Mouse (Mus musculus) layer of hippocampus, postnatal 10 days (tissue): ENCODE measurements around the gene Gm10762. TPM values are rescaled to one million over a fixed set of nuclear protein-coding genes. Genes with fewer than 3 reads are reported as not detected.
"Not testable (repeated sequence)": the region's sequence is repeated elsewhere in the genome, so short reads cannot be mapped to it uniquely, and the experiment has no call there.

Source experiments
- DNase-seq, 2 experiments: peaks; one replicate each; pipeline ENCODE4 v3.0.0; 2021; ENCODE audit warnings: low spot score in 2 of 2
- long read RNA-seq: library from polyadenylated mRNA; stranded (forward); transcript quantifications from one replicate; pipeline ENCODE4 v2.0.0, GENCODE M21; 2023
- total RNA-seq, 2 experiments: library from RNA; stranded (reverse); gene quantifications; 2 replicates each; pipeline ENCODE4 v1.2.3; 2021

The Gm10762 gene
- total RNA-seq, result 10 to 100 TPM; 10.8 to 11.6 TPM
- long read RNA-seq, transcript Gm10762-201 (1 exons, 1,133 nt), result major isoform, 20 of 20 reads
- long read RNA-seq, partial matches to known transcripts, result 0 of 20 reads
- long read RNA-seq, other reads (novel, unspliced or antisense), result 0 of 20 reads

GRCm38 (mm10) chr2:128967661-128968441, at the start of gene Gm10762:
Gm10762 (minus strand) TSS chr2:128967725.
- DNase-seq, result peak; percentile 72 to 77

DNA sequence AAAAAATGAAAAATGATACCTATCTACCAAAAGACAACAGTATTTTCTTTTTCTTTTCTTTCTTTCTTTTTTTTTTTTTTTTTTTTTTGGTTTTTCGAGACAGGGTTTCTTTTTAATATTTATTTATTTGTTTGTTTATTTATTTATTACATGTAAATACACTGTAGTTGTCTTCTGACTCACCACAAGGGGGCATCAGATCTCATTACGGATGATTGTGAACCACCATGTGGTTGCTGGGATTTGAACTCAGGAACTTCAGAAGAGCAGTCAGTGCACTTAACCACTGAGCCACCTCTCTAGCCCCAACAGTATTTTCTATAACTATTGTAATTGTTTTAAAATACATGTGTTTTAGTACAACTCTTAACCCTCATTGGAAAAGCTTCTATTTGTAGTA, 41.3 kb upstream of the Gm10762 start:
- not testable (repeated sequence) for DNase-seq

GRCm38 (mm10) chr2:129006194-129006749, 38.7 kb upstream of the Gm10762 start:
- no peak for DNase-seq

GRCm38 (mm10) chr2:129004872-129005271, 37.3 kb upstream of the Gm10762 start:
- no peak for DNase-seq

DNA sequence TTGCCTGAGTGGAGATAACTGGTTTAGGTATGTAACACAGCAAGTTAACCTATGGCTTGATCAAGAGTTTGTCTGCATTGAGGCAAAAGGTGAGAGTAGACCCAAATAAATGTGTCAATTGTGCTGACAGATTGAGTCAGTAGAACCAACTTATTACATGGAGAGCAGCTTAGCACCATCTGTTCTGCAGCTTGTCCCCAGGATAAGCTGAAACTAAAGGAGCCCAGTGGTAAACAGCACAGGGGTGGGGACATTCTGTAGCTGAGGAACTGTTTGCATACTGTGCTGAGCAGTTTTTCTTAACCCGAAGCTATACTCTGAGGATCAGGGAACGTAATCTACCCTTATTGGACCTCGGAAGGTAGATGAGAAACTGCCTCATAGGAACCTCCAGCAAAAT, 17.2 kb upstream of the Gm10762 start:
- no peak for DNase-seq

DNA sequence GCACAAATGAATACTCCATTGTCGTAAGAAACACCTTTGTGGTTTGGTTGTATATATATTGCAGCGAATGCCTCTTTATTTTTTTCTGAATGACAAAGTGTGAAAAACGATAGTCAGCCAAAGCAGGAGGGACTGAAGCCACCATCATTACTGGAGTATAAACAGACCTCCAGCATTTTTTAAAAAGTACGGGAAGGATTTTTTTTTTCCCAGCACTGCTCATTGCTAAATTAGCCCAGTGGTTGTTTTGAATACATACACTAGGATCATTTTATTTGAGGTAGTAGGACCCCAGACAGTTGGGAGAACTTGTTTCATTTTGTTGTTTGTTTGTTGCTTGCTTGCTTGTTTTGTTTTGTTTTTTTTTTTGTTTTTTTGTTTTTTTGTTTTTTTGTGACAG, 8.0 kb upstream of the Gm10762 start:
- no peak for DNase-seq

DNA sequence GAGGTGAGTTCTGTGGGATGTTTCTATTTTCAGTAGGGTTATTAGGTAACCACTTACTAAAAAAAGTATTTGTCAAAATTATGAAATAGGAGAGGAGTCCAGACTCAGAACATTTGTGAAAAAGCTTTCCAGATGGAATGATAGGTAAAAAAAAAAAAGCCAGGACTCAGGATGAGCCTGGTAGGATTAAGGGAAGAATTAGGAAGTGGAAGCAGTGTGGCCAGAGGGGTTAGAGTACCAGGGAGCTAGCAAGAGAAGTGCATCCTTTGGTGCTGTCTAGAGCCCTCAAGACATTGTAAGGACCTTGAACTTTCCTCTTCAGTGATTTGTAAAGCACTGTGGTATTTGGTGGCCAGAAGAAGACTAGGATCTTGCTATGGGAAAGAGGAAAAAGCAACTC, 4.8 kb upstream of the Gm10762 start:
- no peak for DNase-seq

DNA sequence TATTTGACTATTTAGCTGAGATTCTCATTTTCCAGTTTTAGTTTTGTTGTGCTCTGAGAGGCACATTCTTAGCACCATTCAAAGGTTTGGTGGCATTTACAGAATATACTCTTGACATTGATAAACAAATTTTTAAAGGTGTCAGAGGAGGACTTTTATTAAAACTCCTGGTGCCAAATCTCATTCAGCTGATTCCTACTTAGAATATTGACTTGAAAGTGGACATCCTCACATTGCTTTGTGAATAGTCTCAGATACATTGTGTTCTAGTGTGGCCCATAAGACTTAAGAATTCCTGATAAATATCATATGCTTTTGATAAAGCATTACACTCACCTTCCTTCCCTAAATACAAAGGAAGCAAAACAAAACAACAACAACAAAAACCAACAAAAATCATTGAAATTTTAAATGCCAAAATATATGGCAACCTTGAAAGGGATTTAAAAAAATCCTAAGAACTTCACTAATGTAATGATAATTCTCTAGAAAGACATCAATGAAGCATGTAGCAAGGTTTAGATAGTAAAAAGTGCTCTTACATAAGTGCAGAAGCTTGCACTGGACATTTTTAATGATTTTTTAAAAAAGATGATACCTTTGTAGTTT, 1.1 kb upstream of the Gm10762 start:
- no peak for DNase-seq

- DNase-seq, result peak; percentile 100
Measured at GRCm38 (mm10) chr2:128966641-128967580, 614 bp downstream of the Gm10762 start, which contains the start of gene Zc3h6. Zc3h6 (plus strand) TSS chr2:128967402.

- DNase-seq, result no peak
Measured at GRCm38 (mm10) chr2:128966236-128966635, 1.3 kb downstream of the Gm10762 start.

DNA sequence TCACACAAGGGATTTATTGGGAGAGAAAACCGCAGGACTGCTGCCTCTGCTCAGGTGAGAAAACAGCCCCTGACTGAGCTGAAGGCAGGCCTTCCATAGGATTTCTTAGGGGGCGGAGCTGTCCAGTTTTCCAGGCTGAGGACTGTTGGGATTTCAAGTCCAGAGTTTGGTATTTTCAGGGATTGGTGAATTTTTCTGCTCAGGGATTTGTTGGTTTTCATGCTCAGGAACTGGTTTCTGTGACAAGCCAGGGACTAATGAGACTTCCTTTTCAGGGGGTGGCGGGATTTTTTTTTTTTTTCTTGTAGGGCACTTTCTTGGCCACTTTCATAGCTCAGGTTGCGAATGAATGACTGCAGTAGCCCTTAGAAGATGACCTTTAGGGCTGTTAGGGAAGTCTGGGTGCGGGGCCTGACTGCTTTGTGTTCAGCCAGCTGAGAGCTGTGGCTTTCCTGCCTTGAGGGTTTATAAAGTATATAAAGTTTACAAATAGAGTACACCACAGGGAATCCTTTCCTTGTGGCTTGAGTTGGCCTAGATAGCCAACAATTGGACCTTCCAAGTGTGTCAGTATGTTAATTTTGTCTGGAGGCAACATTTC, 1.9 kb downstream of the Gm10762 start:
- DNase-seq, result no peak

DNA sequence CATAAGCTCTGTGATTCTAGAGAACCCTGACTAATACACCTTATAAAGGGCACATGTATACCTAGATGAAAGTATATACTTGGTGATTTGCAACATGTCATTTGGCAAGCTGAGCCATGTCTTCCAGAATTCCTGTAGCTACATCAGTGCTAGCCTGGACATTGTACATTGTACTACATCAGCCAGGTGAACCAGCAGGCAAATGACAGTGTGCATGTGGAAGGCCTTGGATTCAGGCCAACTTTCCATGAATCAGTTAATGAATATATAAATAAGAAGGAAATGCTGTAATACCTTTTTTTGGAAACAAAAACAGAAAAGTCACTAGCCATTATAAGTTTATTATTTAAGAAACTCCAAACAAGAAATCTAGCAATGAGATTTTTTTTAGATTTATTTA, 13.3 kb downstream of the Gm10762 start:
- no peak for DNase-seq

GRCm38 (mm10) chr2:128947962-128948588, 19.4 kb downstream of the Gm10762 start:
- peak in 1 of 2 experiments; percentile 28 for DNase-seq

DNA sequence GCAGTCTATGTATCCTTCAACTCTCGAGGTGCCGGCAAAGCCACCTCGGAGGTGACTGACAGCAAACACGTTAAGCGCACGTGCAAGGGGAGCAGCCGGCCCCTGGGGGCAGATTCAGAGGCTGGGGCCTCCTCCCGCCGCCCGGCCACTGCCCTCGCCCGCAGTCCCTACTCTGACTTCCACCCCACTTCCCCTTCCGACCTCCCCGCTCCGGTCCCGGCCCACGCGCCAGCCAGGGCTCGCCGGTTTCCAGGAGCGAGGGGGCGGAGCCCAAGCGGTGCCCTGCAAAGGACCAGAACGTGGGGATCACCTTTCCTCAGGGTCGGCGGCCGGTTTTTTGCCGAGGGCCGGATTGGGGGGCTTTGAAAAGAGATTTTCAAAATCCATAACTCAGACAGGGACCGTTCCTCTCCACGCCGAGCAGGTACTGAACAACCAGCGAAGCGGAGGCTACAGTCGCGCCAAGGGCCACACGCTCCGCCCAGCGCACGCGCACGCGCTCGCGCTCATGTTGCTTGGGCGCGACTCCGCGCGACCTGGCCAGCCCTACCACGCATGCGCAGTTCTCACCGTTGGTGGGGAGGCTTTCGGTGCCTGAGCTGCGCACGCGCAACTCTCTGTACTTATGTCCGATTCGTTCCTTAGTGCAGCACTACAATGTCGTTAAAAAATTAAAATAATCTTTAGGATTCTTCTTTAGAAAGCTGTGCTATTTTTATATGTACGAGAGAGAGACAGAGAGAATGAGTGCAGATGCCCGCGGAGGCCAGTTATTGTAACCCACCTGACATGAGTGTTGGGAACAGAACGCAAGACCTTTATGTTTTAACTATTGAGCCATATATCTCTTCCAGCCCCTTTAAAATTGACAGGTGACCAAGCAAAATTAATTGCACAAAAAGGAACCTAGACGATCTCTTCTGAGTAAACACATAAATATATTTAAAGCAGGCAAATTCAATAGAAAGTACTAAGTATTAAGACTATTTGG, 23.7 kb downstream of the Gm10762 start, which contains the start of gene Zc3h8:
Gene Zc3h8, minus strand, starts transcription at position 540 of the 991 bp plus-strand sequence.
- DNase-seq, result peak; percentile 97 to 98

DNA sequence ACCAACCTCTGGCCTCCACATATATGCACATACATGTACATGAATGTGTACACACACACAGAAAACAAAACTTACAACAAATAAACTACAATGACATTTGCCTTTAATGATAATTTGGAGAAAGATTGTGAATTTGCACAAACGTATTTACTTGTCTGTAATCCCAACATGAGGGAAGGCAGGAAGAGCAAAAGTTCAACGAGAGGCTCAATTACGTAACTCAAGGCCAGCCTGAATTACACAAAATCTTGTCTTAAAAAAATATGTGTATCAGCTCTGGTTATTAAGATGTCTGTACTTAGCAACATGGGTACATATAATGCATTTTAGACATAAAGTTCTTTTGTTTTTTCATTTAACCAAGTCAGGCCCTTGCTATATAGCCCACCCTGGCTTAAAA, 31.3 kb downstream of the Gm10762 start:
- DNase-seq, result no peak

DNA sequence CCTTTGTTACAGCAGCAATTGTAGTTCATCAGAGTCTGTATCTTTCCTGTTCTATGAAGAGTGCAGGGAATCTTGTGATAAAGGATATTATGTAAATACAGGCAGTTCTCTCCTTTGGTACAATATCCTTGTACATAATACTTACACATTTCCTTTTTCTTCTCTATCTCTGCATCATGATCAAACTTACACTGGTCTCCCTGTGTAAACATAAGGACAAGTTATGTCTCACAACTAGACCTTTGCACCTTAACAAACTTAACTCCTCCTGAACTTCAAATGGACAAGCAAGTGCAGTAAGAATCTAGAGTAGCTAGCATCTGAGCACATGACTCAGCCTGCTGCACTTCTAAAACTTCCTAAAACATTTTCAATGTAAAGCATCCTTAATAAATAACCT, 36.8 kb downstream of the Gm10762 start:
- no peak for DNase-seq

DNA sequence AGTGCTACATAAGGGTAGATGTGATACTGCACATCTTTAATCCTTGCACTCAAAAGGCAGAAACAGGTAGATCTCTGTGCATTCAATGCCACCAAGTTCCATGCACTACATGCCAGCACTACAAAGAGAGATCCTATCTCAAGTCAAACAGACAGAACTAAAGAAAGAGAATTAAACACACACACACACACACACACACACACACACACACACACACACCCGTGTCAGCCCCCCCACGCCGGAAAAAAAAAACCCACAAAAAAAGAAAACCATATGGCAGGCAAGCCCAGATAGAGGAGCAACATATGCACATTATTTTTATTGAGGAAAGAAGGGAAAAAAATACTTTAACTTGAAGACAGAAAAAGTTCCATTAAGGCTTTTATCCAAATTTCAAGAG, 39.1 kb downstream of the Gm10762 start:
- DNase-seq, result no peak

DNA sequence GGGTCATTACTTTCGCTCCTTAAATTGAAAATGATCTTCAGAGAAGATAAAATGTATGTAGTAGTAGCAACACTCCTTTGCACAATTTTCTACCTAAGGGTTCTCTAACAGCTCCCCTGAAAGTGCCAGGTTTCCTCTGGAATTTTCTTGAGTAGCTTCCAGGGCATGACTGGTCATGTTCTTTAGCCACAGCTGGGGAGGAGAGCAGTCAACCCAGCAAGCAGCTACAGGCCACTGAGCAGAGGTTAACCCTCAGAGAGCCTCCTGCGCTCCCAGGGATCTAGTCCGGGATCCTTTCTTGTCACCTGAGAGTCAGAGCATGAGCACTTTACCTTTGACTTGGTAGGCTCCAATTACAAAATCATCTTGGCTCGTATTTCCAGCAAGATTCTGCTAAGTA, 42.7 kb downstream of the Gm10762 start:
- DNase-seq, result no peak
